Mouse (Mus musculus): ENCODE measurements around the gene Cldn18.

DNA sequence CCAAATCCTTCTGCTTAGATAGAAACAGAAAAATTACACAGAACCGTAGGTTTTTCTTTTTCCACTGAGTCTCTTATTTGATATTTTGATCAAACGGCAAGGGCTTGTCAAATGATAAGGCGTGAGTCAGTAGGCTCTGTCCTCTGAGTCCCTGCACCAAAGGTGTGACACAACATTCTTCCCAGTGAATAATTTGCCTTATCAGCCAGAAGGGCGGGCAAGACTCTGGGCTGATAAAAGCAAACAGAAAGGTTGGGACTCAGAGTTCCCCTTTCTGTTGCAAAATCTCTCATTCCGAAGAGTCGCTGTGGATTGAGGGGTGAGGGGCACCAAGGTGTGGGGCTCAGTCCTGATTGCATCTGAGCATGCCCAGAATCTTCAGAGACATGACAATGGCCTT is 14.9 kb downstream of the Cldn18 start:
- TF ChIP-seq CTCF (IDR thresholded peaks at IDR 0.05; ENCODE audit: low read depth) = no peak
- no peak for TF ChIP-seq EP300 (IDR thresholded peaks at IDR 0.05; ENCODE audit: low read depth)
